Mouse (Mus musculus) embryonic fibroblast, embryonic 13.5 days (primary cell): ENCODE results near the gene Ak4.

ENCODE experiments used
- CTCF ChIP-seq: IDR thresholded peaks from 2 replicates; pipeline ENCODE4 v1.5.1; 2011; ENCODE audit warnings: mild to moderate bottlenecking, control low read depth, low read length, moderate library complexity, borderline replicate concordance; ENCODE audit not compliant: insufficient read depth
- POLR2A ChIP-seq: IDR thresholded peaks from 2 replicates; pipeline ENCODE4 v1.6.1; 2011; ENCODE audit warnings: low read depth, mild to moderate bottlenecking, control low read depth, low read length, moderate library complexity

DNA sequence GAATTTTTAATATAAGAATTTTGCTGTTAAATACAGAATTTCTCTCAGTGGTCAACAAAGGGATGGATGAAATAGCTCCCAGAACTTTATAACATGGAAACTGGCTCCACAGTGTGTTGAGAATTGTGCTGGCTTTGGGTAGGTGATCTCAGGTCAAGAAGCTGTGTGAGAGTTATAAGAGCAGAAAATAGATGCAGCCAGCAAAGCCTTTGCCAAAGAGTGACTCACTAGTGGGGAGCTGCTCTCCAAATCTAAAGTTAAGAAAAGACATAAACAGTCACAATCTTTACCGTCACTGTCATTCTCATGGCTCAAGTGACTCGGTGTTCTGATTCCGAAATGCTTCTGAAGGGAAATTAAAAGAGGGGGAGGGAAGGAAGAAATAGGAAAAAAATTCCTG lies 53.7 kb downstream of the Ak4 start:
- no peak for TF ChIP-seq CTCF
- no peak for TF ChIP-seq POLR2A
